Mouse (Mus musculus) inflammation-experienced regulatory T-cells, adult 6 months (primary cell): Measurements from ENCODE around the gene Vmn1r119. TPM values are rescaled to one million over a fixed set of nuclear protein-coding genes. Genes with fewer than 3 reads are reported as not detected.
"Not testable (repeated sequence)": the region's sequence is repeated elsewhere in the genome, so short reads cannot be mapped to it uniquely, and the experiment has no call there.

Experiments
- ATAC-seq: one replicate; pipeline ENCODE4 v1.8.0; 2017
- polyA plus RNA-seq, 3 experiments: library from polyadenylated mRNA; unstranded; fragments of 100-300 nt; shearing (Covaris generic); gene quantifications; one replicate each; pipeline ENCODE4 v1.2.1; 2017

The Vmn1r119 gene
- polyA plus RNA-seq = not detected

DNA sequence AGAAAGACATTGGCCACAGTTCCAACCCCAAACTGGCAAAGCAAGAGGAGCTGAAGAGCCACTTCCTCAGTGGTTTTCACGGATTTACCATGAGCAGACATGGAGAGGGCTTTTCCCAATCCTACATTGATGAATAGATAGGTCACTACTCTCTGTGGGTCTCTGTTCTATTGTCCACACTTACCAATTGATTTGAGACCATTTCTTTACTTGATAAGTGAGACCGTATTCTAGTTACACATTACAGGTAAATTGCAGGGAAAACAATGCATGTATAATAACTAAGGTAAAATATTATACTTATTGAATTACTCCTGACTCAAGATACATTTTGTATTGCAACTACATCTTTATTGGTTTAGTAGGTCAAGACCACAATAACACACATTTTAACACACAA, at the start of gene Vmn1r119:
Gene Vmn1r119 (minus strand): TSS at position 101 of the 400 bp plus-strand sequence.
- not testable (repeated sequence) for ATAC-seq

DNA sequence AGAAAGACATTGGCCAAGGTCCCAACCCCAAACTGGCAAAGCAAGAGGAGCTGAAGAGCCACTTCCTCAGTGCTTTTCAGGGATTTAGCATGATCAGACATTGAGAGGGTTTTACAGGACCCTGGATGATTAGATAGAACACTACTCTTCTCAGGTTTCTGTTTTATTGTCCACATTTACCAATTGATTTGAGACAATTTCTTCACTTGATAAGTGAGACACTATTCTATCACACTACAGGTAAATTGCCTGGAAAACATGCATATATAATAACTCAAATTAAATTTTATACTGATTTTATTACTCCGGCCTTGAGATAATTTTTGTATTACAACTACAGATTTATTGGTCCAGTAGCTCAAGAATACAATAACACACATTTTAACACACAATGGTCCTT, 41.4 kb upstream of the Vmn1r119 start, which contains the start of gene Vmn1r120:
Gene Vmn1r120 (minus strand): TSS at position 101 of the 400 bp plus-strand sequence.
- not testable (repeated sequence) for ATAC-seq

Other genes with a start within 250 kb of the Vmn1r119 start
- gene Vmn1r112, start 241.3 kb downstream of the Vmn1r119 start, polyA plus RNA-seq = not detected
- gene Vmn1r113, start 225.2 kb downstream of the Vmn1r119 start, polyA plus RNA-seq = not detected
- not detected for gene Vmn1r114, start 200.3 kb downstream of the Vmn1r119 start, polyA plus RNA-seq
- not detected for gene Vmn1r115, start 167.5 kb downstream of the Vmn1r119 start, polyA plus RNA-seq
- not detected for gene Vmn1r116, start 140.2 kb downstream of the Vmn1r119 start, polyA plus RNA-seq
- gene Vmn1r117, start 128.3 kb downstream of the Vmn1r119 start, polyA plus RNA-seq = not detected
- gene Vmn1r118, start 100.1 kb downstream of the Vmn1r119 start, polyA plus RNA-seq = not detected
- not detected for gene Vmn1r120, start 41.3 kb upstream of the Vmn1r119 start, polyA plus RNA-seq
- not detected for gene Vmn1r121, start 86.1 kb upstream of the Vmn1r119 start, polyA plus RNA-seq
- gene Vmn1r122, start 121.7 kb upstream of the Vmn1r119 start, polyA plus RNA-seq = not detected
- gene Vmn1r123, start 149.7 kb upstream of the Vmn1r119 start, polyA plus RNA-seq = not detected
- gene Gm5157, start 178.0 kb upstream of the Vmn1r119 start, polyA plus RNA-seq = under 1 TPM in 1 of 3 experiments, not detected in 2; 0.27 TPM
- gene Vmn1r124, start 248.2 kb upstream of the Vmn1r119 start, polyA plus RNA-seq = not detected